Mouse (Mus musculus) small intestine, adult 2 months (tissue): Measurements from ENCODE around the gene Sipa1l3. TPM values are rescaled to one million over a fixed set of nuclear protein-coding genes. Genes with fewer than 3 reads are reported as not detected.

Source experiments
- H3K27ac ChIP-seq: fragments of 200-500 bp; 2 replicates; pipeline ENCODE4 v1.5.1; 2012; ENCODE audit warnings: low read depth, low read length, control low read depth, inconsistent platforms; ENCODE audit not compliant: insufficient read depth
- H3K27me3 ChIP-seq: fragments of 200-500 bp; 2 replicates; pipeline ENCODE4 v1.6.1; 2012; ENCODE audit warnings: mild to moderate bottlenecking, moderate library complexity, low read length, inconsistent platforms; ENCODE audit not compliant: control insufficient read depth, insufficient read depth
- H3K36me3 ChIP-seq: fragments of 200-500 bp; 2 replicates; pipeline ENCODE4 v1.6.1; 2012; ENCODE audit warnings: mild to moderate bottlenecking, low read length, control low read depth, inconsistent platforms; ENCODE audit not compliant: control insufficient read depth, insufficient read depth
- H3K4me1 ChIP-seq: fragments of 200-500 bp; 2 replicates; pipeline ENCODE4 v1.6.1; 2012; ENCODE audit warnings: low read length, inconsistent platforms, mixed read lengths; ENCODE audit not compliant: control insufficient read depth, insufficient read depth, insufficient read length
- H3K4me3 ChIP-seq: fragments of 200-500 bp; 2 replicates; pipeline ENCODE4 v1.5.1; 2012; ENCODE audit warnings: low read depth, mild to moderate bottlenecking, control low read depth, inconsistent platforms, low read length, moderate library complexity
- CTCF ChIP-seq: fragments of 200-500 bp; IDR thresholded peaks from 2 replicates; pipeline ENCODE4 v1.5.1; 2012; ENCODE audit warnings: low read depth, mild to moderate bottlenecking, control low read depth, inconsistent platforms, low read length, moderate library complexity, mixed read lengths; ENCODE audit not compliant: insufficient replicate concordance, insufficient read length; ENCODE audit errors: extremely low read depth
- POLR2A ChIP-seq: fragments of 200-500 bp; IDR thresholded peaks from 2 replicates; pipeline ENCODE4 v1.6.1; 2012; ENCODE audit warnings: low read depth, mild to moderate bottlenecking, control low read depth, inconsistent platforms, low read length, moderate library complexity
- WGBS: fragments of 180-500 bp; shearing (Covaris S2); methylation state at CpG from one replicate; pipeline ENCODE4 v1.1.7; 2018; 5-methylcytosine and 5-hydroxymethylcytosine counted together
- polyA plus RNA-seq: library from polyadenylated mRNA; depleted of rRNA; stranded (reverse); fragments of >200 nt; gene quantifications from 2 replicates; pipeline ENCODE4 v1.2.3, GENCODE M21; 2012; rRNA removed

Gene Sipa1l3
- 79.0 and 192 TPM in 2 replicates for polyA plus RNA-seq

- peak within 1 kb of the TSS; percentile 91 for H3K4me3 ChIP-seq
- TF ChIP-seq POLR2A (peak; percentile 76; the same call in 1 of the 2 replicates), CTCF (no peak)
- no peaks in the 10 kb centered on the region for H3K36me3 ChIP-seq
- WGBS: under 1% methylated on average over 88 of the region's 88 CpGs
- peaks cover 16% of the 10 kb centered on the region for H3K4me1 ChIP-seq
- H3K27ac ChIP-seq: peak within 1 kb of the TSS; percentile 56
- no peaks in the 10 kb centered on the region for H3K27me3 ChIP-seq
Measured at GRCm38 (mm10) chr7:29518421-29519210, at the start of gene Sipa1l3. Gene Sipa1l3 (minus strand): TSS chr7:29518641.

- no peak overlapping the region for H3K4me3 ChIP-seq
- no peaks in the 10 kb centered on the region for H3K27me3 ChIP-seq
- TF ChIP-seq POLR2A (no peak), CTCF (no peak)
- no peaks in the 10 kb centered on the region for H3K4me1 ChIP-seq
- no peak overlapping the region for H3K27ac ChIP-seq
- H3K36me3 ChIP-seq: no peaks in the 10 kb centered on the region
- WGBS: 87% methylated on average over 10 of the region's 10 CpGs
Measured at GRCm38 (mm10) chr7:29563006-29563405, 44.6 kb upstream of the Sipa1l3 start.

- Histone ChIP-seq H3K4me1 (no peaks in the 10 kb centered on the region), H3K27me3 (no peaks in the 10 kb centered on the region), H3K4me3 (no peak overlapping the region), H3K36me3 (no peaks in the 10 kb centered on the region), H3K27ac (no peak overlapping the region)
- TF ChIP-seq CTCF (no peak), POLR2A (no peak)
- WGBS: 61% methylated on average over 9 of the region's 9 CpGs
Measured at GRCm38 (mm10) chr7:29561046-29561445, 42.6 kb upstream of the Sipa1l3 start.

GRCm38 (mm10) chr7:29559290-29559689, 40.8 kb upstream of the Sipa1l3 start:
- Histone ChIP-seq H3K27me3 (no peaks in the 10 kb centered on the region), H3K27ac (no peak overlapping the region), H3K4me1 (no peaks in the 10 kb centered on the region), H3K36me3 (no peaks in the 10 kb centered on the region), H3K4me3 (no peak overlapping the region)
- 67% methylated on average over 4 of the region's 4 CpGs for WGBS
- TF ChIP-seq CTCF: peak; percentile 37; the same call in 1 of the 2 replicates
- TF ChIP-seq POLR2A: no peak

GRCm38 (mm10) chr7:29558744-29559143, 40.3 kb upstream of the Sipa1l3 start:
- H3K4me3 ChIP-seq: no peak overlapping the region
- TF ChIP-seq CTCF (no peak), POLR2A (no peak)
- 61% methylated on average over 1 of the region's 1 CpGs for WGBS
- no peak overlapping the region for H3K27ac ChIP-seq
- no peaks in the 10 kb centered on the region for H3K27me3 ChIP-seq
- no peaks in the 10 kb centered on the region for H3K4me1 ChIP-seq
- no peaks in the 10 kb centered on the region for H3K36me3 ChIP-seq

GRCm38 (mm10) chr7:29556283-29556682, 37.8 kb upstream of the Sipa1l3 start:
- whole genome bisulfite sequencing: 66% methylated on average over 4 of the region's 4 CpGs
- H3K27ac ChIP-seq: no peak overlapping the region
- TF ChIP-seq CTCF (no peak), POLR2A (no peak)

GRCm38 (mm10) chr7:29555521-29555920, 37.1 kb upstream of the Sipa1l3 start:
- Histone ChIP-seq H3K27ac (no peak overlapping the region), H3K4me1 (no peaks in the 10 kb centered on the region), H3K27me3 (no peaks in the 10 kb centered on the region), H3K4me3 (no peak overlapping the region), H3K36me3 (no peaks in the 10 kb centered on the region)
- TF ChIP-seq POLR2A: no peak
- TF ChIP-seq CTCF: no peak
- WGBS: 47% methylated on average over 5 of the region's 5 CpGs

More at GRCm38 (mm10) chr7:29556283-29556682, 37.8 kb upstream of the Sipa1l3 start:
- Histone ChIP-seq H3K27me3 (no peaks in the 10 kb centered on the region), H3K4me3 (no peak overlapping the region), H3K4me1 (no peaks in the 10 kb centered on the region), H3K36me3 (no peaks in the 10 kb centered on the region)
